ENCODE assay signal across 8 mouse cellular contexts in genomic region chr5:96997310-96997801, GRCm38 (mm10). TPM values are rescaled to one million over a fixed set of nuclear protein-coding genes. Genes with fewer than 3 reads are reported as not detected.
DNase-seq lines count a peak whose midpoint lies in the region; ATAC-seq lines count a peak whose summit lies in the region.

Bmp2k (plus strand) TSS chr5:96997689.

- no peaks in the 10 kb centered on the region for H3K36me3 ChIP-seq in forebrain, embryonic 10.5 days (replicated peaks)
- no peaks in the 10 kb centered on the region for H3K36me3 ChIP-seq in heart, embryonic 14.5 days (ENCODE audit: control insufficient read depth, insufficient read depth, low read length)
- peaks cover 27% of the 10 kb centered on the region for H3K36me3 ChIP-seq in liver, embryonic 13.5 days
- no peaks in the 10 kb centered on the region for H3K36me3 ChIP-seq in stomach, embryonic 14.5 days (ENCODE audit: control insufficient read depth, insufficient read depth, low read length)

- DNase-seq in CD8-positive naive resting alpha-beta T cell, adult 2 months (ENCODE audit: low read depth in 2 of 2, low spot score in 2 of 2) = peak; percentile 75 to 76
- DNase-seq in c-Kit-negative CD71-positive TER-119-positive erythroid progenitor cells, embryonic 14.5 days (ENCODE audit: low read depth, low spot score) = peak; percentile 84
- DNase-seq in forebrain, embryonic 10.5 days (ENCODE audit: extremely low spot score, low spot score) = peak; percentile 88
- DNase-seq in kidney, postnatal 14 days = peak; percentile 96
- DNase-seq in liver, embryonic 13.5 days = peak; percentile 93
- DNase-seq in natural killer cell, adult 2 months (ENCODE audit: low spot score in 2 of 2) = peak; percentile 74 to 89

- H3K4me2 ChIP-seq in heart, embryonic 14.5 days (ENCODE audit: low read length) = peak within 1 kb of the TSS; percentile 94
- peak within 1 kb of the TSS; percentile 97 for H3K4me2 ChIP-seq in liver, embryonic 13.5 days
- H3K4me2 ChIP-seq in stomach, embryonic 14.5 days (replicated peaks; ENCODE audit: low read depth, low read length) = peak within 1 kb of the TSS; percentile 74

- H3K9ac ChIP-seq in heart, embryonic 14.5 days (ENCODE audit: low read length) = peak within 1 kb of the TSS; percentile 90
- peak within 1 kb of the TSS; percentile 98 for H3K9ac ChIP-seq in liver, embryonic 13.5 days
- H3K9ac ChIP-seq in stomach, embryonic 14.5 days (replicated peaks; ENCODE audit: low read depth, low read length) = peak within 1 kb of the TSS; percentile 82

- peak within 1 kb of the TSS; percentile 95 for H3K27ac ChIP-seq in forebrain, embryonic 10.5 days
- H3K27ac ChIP-seq in heart, embryonic 14.5 days (replicated peaks in 1 of 2; ENCODE audit: control insufficient read depth in 1 of 2, insufficient read depth in 1 of 2, low read depth in 2 of 2, low read length in 2 of 2) = peak within 1 kb of the TSS; percentile 92 to 97
- peak within 1 kb of the TSS; percentile 98 for H3K27ac ChIP-seq in liver, embryonic 13.5 days
- H3K27ac ChIP-seq in stomach, embryonic 14.5 days (ENCODE audit: low read length) = peak within 1 kb of the TSS; percentile 93

- peak; percentile 96 for ATAC-seq in heart, embryonic 14.5 days (ENCODE audit: insufficient number of reproducible peaks, insufficient read depth, low FRiP score, low read depth)
- ATAC-seq in liver, embryonic 13.5 days (ENCODE audit: low read depth) = peak; percentile 93
- peak; percentile 95 for ATAC-seq in stomach, embryonic 14.5 days (ENCODE audit: insufficient number of reproducible peaks, insufficient read depth, low FRiP score, low read depth)

- peak within 1 kb of the TSS; percentile 90 for H3K4me3 ChIP-seq in forebrain, embryonic 10.5 days
- H3K4me3 ChIP-seq in heart, embryonic 14.5 days (ENCODE audit: control insufficient read depth in 1 of 2, insufficient read depth in 1 of 2, low read depth in 1 of 2, low read length in 2 of 2) = peak within 1 kb of the TSS; percentile 87
- H3K4me3 ChIP-seq in liver, embryonic 13.5 days (replicated peaks) = peak within 1 kb of the TSS; percentile 94
- peak within 1 kb of the TSS; percentile 87 for H3K4me3 ChIP-seq in stomach, embryonic 14.5 days (ENCODE audit: low read depth, low read length)

- under 1% methylated on average over 66 of the region's 78 CpGs for WGBS in forebrain, embryonic 10.5 days
- WGBS in heart, embryonic 14.5 days = 0% methylated on average over 21 of the region's 78 CpGs
- WGBS in liver, embryonic 13.5 days (ENCODE audit: insufficient replicate concordance) = 0% methylated on average over 61 of the region's 78 CpGs
- WGBS in stomach, embryonic 14.5 days = 1% methylated on average over 55 of the region's 78 CpGs

- peaks cover 41% of the 10 kb centered on the region for H3K4me1 ChIP-seq in forebrain, embryonic 10.5 days
- peaks cover 6 to 10% of the 10 kb centered on the region in 2 experiments for H3K4me1 ChIP-seq in heart, embryonic 14.5 days (ENCODE audit: control insufficient read depth in 2 of 2, insufficient read depth in 2 of 2, low read length in 2 of 2)
- H3K4me1 ChIP-seq in liver, embryonic 13.5 days (replicated peaks) = peaks cover 80% of the 10 kb centered on the region
- H3K4me1 ChIP-seq in stomach, embryonic 14.5 days (ENCODE audit: control insufficient read depth, insufficient read depth, low read length) = peaks cover 18% of the 10 kb centered on the region; the same call in 1 of the 2 replicates

- H3K9me3 ChIP-seq in forebrain, embryonic 10.5 days = no peaks in the 10 kb centered on the region
- no peaks in the 10 kb centered on the region for H3K9me3 ChIP-seq in heart, embryonic 14.5 days (ENCODE audit: control insufficient read depth, low read length)
- no peaks in the 10 kb centered on the region for H3K9me3 ChIP-seq in liver, embryonic 13.5 days (replicated peaks)
- no peaks in the 10 kb centered on the region for H3K9me3 ChIP-seq in stomach, embryonic 14.5 days (ENCODE audit: control insufficient read depth, low read depth, low read length)

- H3K27me3 ChIP-seq in forebrain, embryonic 10.5 days (ENCODE audit: poor library complexity, severe bottlenecking) = no peaks in the 10 kb centered on the region
- no peaks in the 10 kb centered on the region for H3K27me3 ChIP-seq in heart, embryonic 14.5 days (ENCODE audit: control insufficient read depth, insufficient read depth, low read length)
- no peaks in the 10 kb centered on the region for H3K27me3 ChIP-seq in liver, embryonic 13.5 days
- no peaks in the 10 kb centered on the region for H3K27me3 ChIP-seq in stomach, embryonic 14.5 days (ENCODE audit: control insufficient read depth, insufficient read depth, low read length)

RNA-seq across cellular contexts. Expression of gene Bmp2k, which starts in this region (rescaled TPM):
- 8.7 and 8.8 TPM in 2 replicates for polyA plus RNA-seq in forebrain, embryonic 10.5 days (2016; fragmentation: Nextera tagmentation; extraction: Ambion mirVana)
- polyA plus RNA-seq in heart, embryonic 14.5 days (2014; fragmentation: Nextera tagmentation; extraction: Ambion mirVana) = 8.1 and 8.3 TPM in 2 replicates
- 34.7 and 39.3 TPM in 2 replicates for polyA plus RNA-seq in liver, embryonic 13.5 days (2015; fragmentation: Nextera tagmentation; extraction: Ambion mirVana)
- polyA plus RNA-seq in stomach, embryonic 14.5 days (2014; fragmentation: Nextera tagmentation; extraction: Ambion mirVana) = 13.4 and 13.5 TPM in 2 replicates

Comparison
In these comparisons a context has a peak if more than half of its experiments do, and no peak if none do; other contexts are left out.
1. Peak in every context shown above with its lines: DNase-seq, ATAC-seq, H3K4me3 ChIP-seq and H3K27ac ChIP-seq.